Mouse (Mus musculus): ENCODE measurements around the gene Apol9a.
"Not testable (repeated sequence)": the region's sequence is repeated elsewhere in the genome, so short reads cannot be mapped to it uniquely, and the experiment has no call there.

The Apol9a gene

DNA sequence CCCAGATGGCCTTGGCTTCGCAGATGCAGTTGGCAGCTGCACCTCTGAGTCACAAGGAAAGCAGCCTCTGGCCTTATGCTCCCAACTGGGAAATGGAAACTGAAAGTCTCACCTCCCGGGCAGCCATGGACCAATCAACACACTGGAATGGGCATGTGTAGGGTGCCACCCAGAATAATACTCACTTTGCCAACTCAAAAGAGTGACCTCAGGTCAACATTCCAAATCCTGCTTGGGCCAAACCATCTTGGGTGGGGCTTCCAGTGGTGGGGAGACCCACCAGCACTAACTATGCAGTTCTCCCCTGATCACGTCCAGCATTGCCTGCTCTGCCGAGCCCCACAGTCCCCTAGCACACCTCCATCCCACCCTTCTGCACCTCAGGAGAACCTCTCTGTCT is at the start of gene Apol9a:
Gene Apol9a, minus strand, starts transcription at position 101 of the 400 bp plus-strand sequence.
- not testable (repeated sequence) for DNase-seq (ENCODE audit: low read depth, low spot score)

DNA sequence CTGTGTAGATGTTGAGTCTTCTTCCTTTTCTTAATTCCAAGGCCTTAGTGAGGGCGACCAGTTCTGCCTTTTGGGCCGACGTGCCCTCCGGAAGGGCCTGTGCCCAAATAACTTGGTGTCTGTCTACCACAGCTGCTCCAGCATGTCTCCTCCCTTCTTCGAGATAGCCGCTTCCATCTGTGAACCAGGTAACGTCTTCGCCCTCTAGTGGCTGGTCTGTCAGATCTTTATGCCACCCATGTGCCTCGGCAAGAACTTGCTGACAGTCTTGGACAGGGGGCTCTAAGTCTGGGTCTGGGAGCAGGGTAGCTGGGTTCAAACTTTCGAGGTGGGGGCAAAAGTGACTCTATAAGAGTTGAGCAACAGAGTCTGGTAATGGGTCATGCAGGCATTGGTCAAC is 39.0 kb upstream of the Apol9a start:
- DNase-seq (ENCODE audit: low read depth, low spot score): not testable (repeated sequence)

- DNase-seq (ENCODE audit: low read depth, low spot score): not testable (repeated sequence)
Observed at GRCm38 (mm10) chr15:77447392-77447791, 36.5 kb upstream of the Apol9a start, which contains the start of gene Apol7b. Gene Apol7b, minus strand, starts transcription at chr15:77447492.

DNA sequence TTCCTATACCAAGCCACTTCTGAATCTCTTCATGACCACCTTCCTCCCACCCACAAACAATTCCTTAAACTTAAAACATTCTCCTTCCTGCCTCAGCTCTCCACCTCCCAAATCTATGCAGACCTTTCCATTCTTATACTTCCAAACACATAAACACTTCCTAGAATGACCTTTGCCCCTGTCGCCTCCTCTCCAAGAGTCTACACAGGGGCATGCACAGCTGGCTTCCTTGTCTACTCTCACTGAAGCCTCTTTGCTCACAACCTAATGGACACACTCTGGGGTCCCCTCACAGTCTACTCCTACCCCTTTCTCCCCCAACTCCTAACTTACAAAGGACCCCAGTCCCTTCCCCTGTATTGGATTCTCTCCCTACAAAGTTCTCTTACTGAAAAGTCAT is 34.7 kb upstream of the Apol9a start:
- not testable (repeated sequence) for DNase-seq (ENCODE audit: low read depth, low spot score)

DNA sequence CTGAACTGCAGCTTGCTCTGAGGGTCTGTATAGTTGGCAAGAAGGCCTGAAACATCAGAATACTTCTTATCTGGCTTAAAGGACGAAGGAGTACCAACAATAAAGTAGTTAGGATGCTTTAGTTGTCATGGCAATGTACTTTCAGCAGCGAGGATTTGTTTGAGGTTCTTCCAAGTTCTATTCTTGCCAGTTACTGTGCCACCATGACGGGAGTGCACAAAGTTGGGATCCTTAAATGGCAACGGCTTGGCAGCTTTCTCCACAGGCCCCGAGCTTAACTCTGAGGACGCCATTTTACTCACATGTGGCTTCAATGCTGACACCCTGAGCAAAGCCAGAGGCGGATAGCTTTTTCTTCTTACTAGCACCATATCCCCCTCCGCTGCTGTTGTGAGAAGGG is 33.8 kb upstream of the Apol9a start:
- DNase-seq (ENCODE audit: low read depth, low spot score): peak; percentile 20

- not testable (repeated sequence) for DNase-seq (ENCODE audit: low read depth, low spot score)
Observed at GRCm38 (mm10) chr15:77428690-77429448, 17.9 kb upstream of the Apol9a start.

DNA sequence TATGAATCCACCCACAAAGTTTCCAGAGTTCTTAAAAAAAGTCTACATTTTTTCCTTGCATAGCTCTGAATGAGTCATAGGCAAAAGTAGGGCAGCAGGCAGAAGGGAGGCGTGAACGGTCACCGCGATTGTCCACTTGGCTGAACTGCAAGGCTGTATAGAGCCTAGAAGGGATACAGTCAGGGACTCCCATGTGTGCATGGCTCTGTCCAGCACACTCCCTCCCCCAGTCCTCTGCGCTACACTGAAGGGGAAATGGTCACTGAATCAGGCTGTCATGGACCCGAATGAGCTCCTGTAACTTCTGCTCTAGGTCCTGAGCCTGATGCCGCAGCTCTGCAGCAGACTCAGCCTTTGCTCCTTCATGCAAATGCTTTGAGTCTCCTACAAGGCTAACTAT is 12.0 kb upstream of the Apol9a start:
- not testable (repeated sequence) for DNase-seq (ENCODE audit: low read depth, low spot score)

GRCm38 (mm10) chr15:77419657-77420056 is 8.7 kb upstream of the Apol9a start:
- not testable (repeated sequence) for DNase-seq (ENCODE audit: low read depth, low spot score)

DNA sequence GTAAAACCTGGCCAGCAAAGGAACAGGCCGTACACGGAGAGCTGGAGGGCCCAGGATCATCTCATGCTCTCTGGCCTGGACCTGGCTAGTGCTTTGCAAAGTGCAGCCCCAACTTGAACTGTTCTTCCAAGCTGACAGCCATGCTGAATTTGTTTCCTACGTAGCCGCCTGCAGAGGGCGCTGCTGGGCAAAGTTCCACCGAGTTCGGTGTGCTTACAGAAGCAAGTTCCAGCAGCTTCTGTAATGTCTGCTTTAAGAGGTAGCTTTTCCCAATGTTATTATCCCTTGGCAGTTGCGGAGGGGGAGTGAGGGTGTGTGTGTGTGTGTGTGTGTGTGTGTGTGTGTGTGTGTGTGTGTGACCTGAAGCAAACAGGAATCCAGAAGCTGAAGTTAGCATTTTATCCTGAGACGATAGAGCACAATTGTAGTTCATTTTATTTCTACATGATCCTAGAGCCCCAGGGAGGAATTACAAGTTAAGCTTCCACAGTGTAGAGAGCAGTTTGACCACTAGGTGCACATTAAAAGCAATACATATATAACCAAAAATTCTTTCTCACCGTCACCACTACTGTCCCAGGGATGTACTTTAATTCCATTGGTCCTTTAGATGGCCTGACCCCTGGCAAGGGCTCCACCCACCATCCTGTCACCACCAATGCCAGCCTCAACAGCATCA is 5.9 kb upstream of the Apol9a start:
- DNase-seq (ENCODE audit: low read depth, low spot score): not testable (repeated sequence)

- DNase-seq (ENCODE audit: low read depth, low spot score): not testable (repeated sequence)
Observed at GRCm38 (mm10) chr15:77415653-77416052, 4.7 kb upstream of the Apol9a start.

GRCm38 (mm10) chr15:77412695-77413094 is 1.8 kb upstream of the Apol9a start:
- not testable (repeated sequence) for DNase-seq (ENCODE audit: low read depth, low spot score)

- DNase-seq (ENCODE audit: low read depth, low spot score): not testable (repeated sequence)
Observed at GRCm38 (mm10) chr15:77406370-77406769, 4.6 kb downstream of the Apol9a start.

DNA sequence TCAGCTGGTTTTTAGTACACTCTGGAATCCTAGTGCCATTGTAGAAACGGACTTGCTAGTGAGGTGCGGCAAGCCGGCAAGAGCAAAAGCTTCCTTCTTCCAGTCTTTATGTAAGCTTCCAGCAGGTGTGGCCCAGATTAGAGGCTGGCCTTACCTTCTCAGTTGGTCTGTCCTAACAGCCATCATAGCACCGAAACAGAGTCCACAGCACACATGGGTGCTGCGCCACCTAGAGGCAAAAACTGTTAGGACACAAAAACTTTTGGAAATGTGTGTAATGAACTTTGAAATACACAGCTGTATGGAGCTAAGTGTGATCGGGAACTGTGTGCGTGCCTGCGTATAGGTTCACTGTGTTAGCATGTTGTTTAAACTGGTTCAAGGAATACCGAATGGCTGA is 11.9 kb downstream of the Apol9a start, which contains the start of gene Apol7a:
Gene Apol7a, minus strand, starts transcription at position 84 of the 400 bp plus-strand sequence.
- DNase-seq (ENCODE audit: low read depth, low spot score): not testable (repeated sequence)

DNA sequence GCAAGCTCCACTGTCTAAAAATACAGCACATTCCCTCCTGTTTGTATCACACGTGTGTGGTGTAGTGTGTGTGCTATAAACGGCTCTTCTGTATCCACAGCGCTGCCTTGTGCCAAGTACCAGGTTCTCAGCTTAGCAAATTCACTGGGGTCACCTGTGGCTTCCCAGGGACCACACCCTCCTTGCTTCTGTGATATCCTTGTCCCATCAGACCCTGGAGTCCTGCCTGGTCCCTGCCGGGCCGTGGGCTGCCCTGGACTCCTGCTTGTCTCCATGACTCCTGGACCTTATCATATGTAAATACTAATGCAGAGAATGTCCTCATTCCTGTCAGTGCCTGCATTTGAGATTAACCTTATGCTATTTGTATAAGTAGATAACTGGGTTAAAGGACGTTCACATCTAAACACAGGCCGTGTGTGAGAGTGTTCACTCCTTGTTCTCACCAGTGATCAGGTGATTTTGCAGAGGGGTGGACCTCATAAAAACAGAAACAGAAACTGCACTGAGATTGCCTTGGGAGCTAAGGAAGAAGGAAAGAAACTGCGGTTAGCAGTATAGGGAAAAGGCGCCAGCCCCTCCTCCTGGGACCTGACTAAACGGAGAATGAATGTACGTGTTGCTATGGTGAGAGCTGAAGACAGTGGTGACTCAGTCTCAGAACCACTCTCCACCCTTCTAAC is 13.3 kb downstream of the Apol9a start:
- DNase-seq (ENCODE audit: low read depth, low spot score): not testable (repeated sequence)

GRCm38 (mm10) chr15:77393832-77394231 is 17.1 kb downstream of the Apol9a start:
- DNase-seq (ENCODE audit: low read depth, low spot score): not testable (repeated sequence)

GRCm38 (mm10) chr15:77387462-77387861 is 23.5 kb downstream of the Apol9a start:
- DNase-seq (ENCODE audit: low read depth, low spot score): no peak

GRCm38 (mm10) chr15:77384340-77385030 is 26.4 kb downstream of the Apol9a start:
- no peak for DNase-seq (ENCODE audit: low read depth, low spot score)

- DNase-seq (ENCODE audit: low read depth, low spot score): no peak
Observed at GRCm38 (mm10) chr15:77382880-77383279, 28.1 kb downstream of the Apol9a start.

- DNase-seq (ENCODE audit: low read depth, low spot score): no peak
Observed at GRCm38 (mm10) chr15:77382271-77382850, 28.6 kb downstream of the Apol9a start.

- no peak for DNase-seq (ENCODE audit: low read depth, low spot score)
Observed at GRCm38 (mm10) chr15:77381481-77381880, 29.5 kb downstream of the Apol9a start.

DNA sequence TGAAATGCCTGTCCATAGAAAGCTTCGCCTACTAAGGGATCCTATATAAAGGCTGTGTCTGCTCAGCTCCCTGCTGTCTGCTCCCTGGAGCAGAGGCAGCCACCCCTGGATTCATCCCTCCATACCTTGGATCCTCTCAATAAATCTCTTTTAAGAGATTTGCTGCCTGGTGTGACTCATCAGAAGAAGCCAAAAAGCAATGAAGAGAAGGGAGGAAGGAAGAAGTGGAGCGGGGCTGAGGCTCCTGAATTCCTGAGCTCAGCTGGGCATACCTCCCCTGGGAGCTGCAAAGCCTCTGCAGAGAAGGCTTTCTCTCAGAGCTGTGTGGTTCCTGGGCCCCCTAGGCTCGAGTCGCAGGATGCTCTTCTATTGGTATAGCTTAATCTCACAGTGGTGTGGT is 31.0 kb downstream of the Apol9a start:
- DNase-seq (ENCODE audit: low read depth, low spot score): no peak

Measured in brain, embryonic 18.5 days (tissue).